Mouse (Mus musculus): ENCODE results near the gene Snx20. TPM values are rescaled to one million over a fixed set of nuclear protein-coding genes. Genes with fewer than 3 reads are reported as not detected.

The Snx20 gene
- polyA plus RNA-seq, 1 experiment from 2014 or later = 2.7 TPM

- 2% methylated on average over 8 of the region's 8 CpGs for WGBS (ENCODE audit: insufficient replicate concordance)
- H3K4me1 ChIP-seq (replicated peaks) = no peaks in the 10 kb centered on the region
- peaks cover 27% of the 10 kb centered on the region for H3K27me3 ChIP-seq
- no peak overlapping the region for H3K4me2 ChIP-seq
- H3K36me3 ChIP-seq = no peaks in the 10 kb centered on the region
- ATAC-seq (ENCODE audit: low read depth) (no peak), DNase-seq (no peak)
- H3K4me3 ChIP-seq (replicated peaks) = no peak overlapping the region
- no peak overlapping the region for H3K9ac ChIP-seq
- H3K9me3 ChIP-seq (replicated peaks) = no peaks in the 10 kb centered on the region
- no peak overlapping the region for H3K27ac ChIP-seq
Measured at GRCm38 (mm10) chr8:88621408-88621807, 14.5 kb downstream of the Snx20 start.

DNA sequence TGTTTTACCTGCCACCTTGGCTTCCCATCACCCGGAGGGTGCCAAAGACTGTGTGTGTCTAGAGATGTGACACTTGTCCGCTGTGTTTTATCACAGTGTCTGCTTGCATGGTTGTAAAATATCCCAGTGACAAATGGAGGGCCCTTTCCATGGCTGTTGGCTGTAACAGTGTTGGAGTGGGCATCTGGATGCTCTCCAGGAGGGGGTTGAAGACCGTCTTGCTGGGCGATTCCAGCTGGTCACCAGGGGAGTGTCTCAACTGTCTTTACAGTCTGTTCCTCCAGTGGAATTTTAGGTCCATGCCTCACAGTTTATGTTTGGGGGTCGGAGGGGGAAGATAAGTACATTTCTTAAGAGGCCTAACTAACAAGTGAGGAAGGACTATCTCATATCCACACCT is 15.0 kb downstream of the Snx20 start:
- Histone ChIP-seq H3K4me2 (no peak overlapping the region), H3K4me1 (replicated peaks) (no peaks in the 10 kb centered on the region), H3K9ac (no peak overlapping the region), H3K36me3 (no peaks in the 10 kb centered on the region), H3K27ac (no peak overlapping the region), H3K4me3 (replicated peaks) (no peak overlapping the region), H3K27me3 (peaks cover 22% of the 10 kb centered on the region), H3K9me3 (replicated peaks) (no peaks in the 10 kb centered on the region)
- DNase-seq (no peak), ATAC-seq (ENCODE audit: low read depth) (no peak)
- WGBS (ENCODE audit: insufficient replicate concordance) = 41% methylated on average over 5 of the region's 5 CpGs

GRCm38 (mm10) chr8:88619513-88619912 is 16.4 kb downstream of the Snx20 start:
- no peaks in the 10 kb centered on the region for H3K4me1 ChIP-seq (replicated peaks)
- no peak overlapping the region for H3K4me3 ChIP-seq (replicated peaks)
- no peak overlapping the region for H3K4me2 ChIP-seq
- no peaks in the 10 kb centered on the region for H3K36me3 ChIP-seq
- DNase-seq (no peak), ATAC-seq (ENCODE audit: low read depth) (no peak)
- H3K9ac ChIP-seq = no peak overlapping the region
- no peak overlapping the region for H3K27ac ChIP-seq
- WGBS (ENCODE audit: insufficient replicate concordance) = 41% methylated on average over 3 of the region's 3 CpGs
- H3K9me3 ChIP-seq (replicated peaks) = no peaks in the 10 kb centered on the region
- H3K27me3 ChIP-seq = peaks cover 15% of the 10 kb centered on the region; the same call in 1 of the 2 replicates

DNA sequence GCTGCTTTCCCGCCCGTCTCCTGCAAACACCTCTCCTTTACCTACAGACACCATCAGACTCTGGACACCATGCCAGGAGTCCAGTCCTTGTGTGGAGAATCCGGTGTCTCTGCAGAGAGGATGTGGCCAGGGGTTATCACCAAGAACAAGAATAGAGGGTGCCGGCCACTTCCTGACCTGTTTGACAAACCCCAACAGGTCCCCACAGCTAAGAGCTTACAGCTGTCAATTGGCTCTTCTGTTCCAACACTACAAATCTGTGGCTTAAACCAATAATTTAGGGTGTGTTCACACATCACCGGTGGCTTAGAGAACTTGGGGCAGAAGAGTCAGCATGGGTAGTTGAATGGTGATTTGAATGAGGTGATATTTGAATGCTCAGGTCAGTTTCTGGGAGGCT is 17.3 kb downstream of the Snx20 start:
- no peaks in the 10 kb centered on the region for H3K4me1 ChIP-seq (replicated peaks)
- H3K27ac ChIP-seq = no peak overlapping the region
- ATAC-seq (ENCODE audit: low read depth) = no peak
- H3K9me3 ChIP-seq (replicated peaks) = no peaks in the 10 kb centered on the region
- no peak overlapping the region for H3K9ac ChIP-seq
- 17% methylated on average over 5 of the region's 5 CpGs for WGBS (ENCODE audit: insufficient replicate concordance)
- no peak for DNase-seq
- H3K4me3 ChIP-seq (replicated peaks) = no peak overlapping the region
- no peaks in the 10 kb centered on the region for H3K36me3 ChIP-seq
- H3K27me3 ChIP-seq = peaks cover 15% of the 10 kb centered on the region; the same call in 1 of the 2 replicates
- H3K4me2 ChIP-seq = no peak overlapping the region

- H3K27me3 ChIP-seq = peaks cover 11% of the 10 kb centered on the region; the same call in 1 of the 2 replicates
- H3K9ac ChIP-seq = no peak overlapping the region
- H3K9me3 ChIP-seq (replicated peaks) = no peaks in the 10 kb centered on the region
- no peak overlapping the region for H3K27ac ChIP-seq
- no peak overlapping the region for H3K4me3 ChIP-seq (replicated peaks)
- no peak for DNase-seq
- no peaks in the 10 kb centered on the region for H3K4me1 ChIP-seq (replicated peaks)
- ATAC-seq (ENCODE audit: low read depth) = no peak
- H3K36me3 ChIP-seq = no peaks in the 10 kb centered on the region
- WGBS (ENCODE audit: insufficient replicate concordance) = 58% methylated on average over 5 of the region's 5 CpGs
- H3K4me2 ChIP-seq = no peak overlapping the region
Measured at GRCm38 (mm10) chr8:88614981-88615380, 20.9 kb downstream of the Snx20 start.

DNA sequence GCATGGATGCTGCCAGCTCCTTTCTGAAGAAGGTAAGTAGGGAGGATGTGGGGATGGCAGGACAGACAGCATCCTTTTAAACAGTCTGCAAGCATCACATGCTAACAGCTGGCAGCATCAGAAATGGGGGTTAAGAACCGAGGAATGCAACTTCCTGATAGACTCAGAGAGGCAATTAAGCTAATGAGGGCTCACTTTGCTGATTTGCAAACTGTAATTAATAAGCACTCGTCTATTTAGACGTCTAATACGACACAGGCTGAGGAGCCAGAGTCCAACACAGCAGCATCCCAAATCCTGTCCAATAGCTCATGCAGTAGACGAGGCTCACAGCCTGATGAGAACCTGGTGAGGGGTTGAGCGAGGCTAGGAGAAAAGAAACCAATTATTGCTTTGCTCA is 25.7 kb downstream of the Snx20 start:
- no peaks in the 10 kb centered on the region for H3K36me3 ChIP-seq
- H3K4me3 ChIP-seq (replicated peaks) = no peak overlapping the region
- no peaks in the 10 kb centered on the region for H3K9me3 ChIP-seq (replicated peaks)
- no peak for ATAC-seq (ENCODE audit: low read depth)
- no peak for DNase-seq
- no peaks in the 10 kb centered on the region for H3K4me1 ChIP-seq (replicated peaks)
- no peak overlapping the region for H3K4me2 ChIP-seq
- WGBS (ENCODE audit: insufficient replicate concordance) = 59% methylated on average over 6 of the region's 6 CpGs
- no peak overlapping the region for H3K27ac ChIP-seq
- H3K27me3 ChIP-seq = no peaks in the 10 kb centered on the region; the same call in 1 of the 2 replicates
- H3K9ac ChIP-seq = no peak overlapping the region

GRCm38 (mm10) chr8:88609036-88609435 is 26.9 kb downstream of the Snx20 start:
- WGBS (ENCODE audit: insufficient replicate concordance) = 65% methylated on average over 8 of the region's 8 CpGs
- H3K27ac ChIP-seq = no peak overlapping the region
- no peak overlapping the region for H3K4me2 ChIP-seq
- H3K9ac ChIP-seq = no peak overlapping the region
- H3K9me3 ChIP-seq (replicated peaks) = no peaks in the 10 kb centered on the region
- no peak for DNase-seq
- no peaks in the 10 kb centered on the region for H3K27me3 ChIP-seq
- no peaks in the 10 kb centered on the region for H3K36me3 ChIP-seq
- no peaks in the 10 kb centered on the region for H3K4me1 ChIP-seq (replicated peaks)
- no peak for ATAC-seq (ENCODE audit: low read depth)
- H3K4me3 ChIP-seq (replicated peaks) = no peak overlapping the region

DNA sequence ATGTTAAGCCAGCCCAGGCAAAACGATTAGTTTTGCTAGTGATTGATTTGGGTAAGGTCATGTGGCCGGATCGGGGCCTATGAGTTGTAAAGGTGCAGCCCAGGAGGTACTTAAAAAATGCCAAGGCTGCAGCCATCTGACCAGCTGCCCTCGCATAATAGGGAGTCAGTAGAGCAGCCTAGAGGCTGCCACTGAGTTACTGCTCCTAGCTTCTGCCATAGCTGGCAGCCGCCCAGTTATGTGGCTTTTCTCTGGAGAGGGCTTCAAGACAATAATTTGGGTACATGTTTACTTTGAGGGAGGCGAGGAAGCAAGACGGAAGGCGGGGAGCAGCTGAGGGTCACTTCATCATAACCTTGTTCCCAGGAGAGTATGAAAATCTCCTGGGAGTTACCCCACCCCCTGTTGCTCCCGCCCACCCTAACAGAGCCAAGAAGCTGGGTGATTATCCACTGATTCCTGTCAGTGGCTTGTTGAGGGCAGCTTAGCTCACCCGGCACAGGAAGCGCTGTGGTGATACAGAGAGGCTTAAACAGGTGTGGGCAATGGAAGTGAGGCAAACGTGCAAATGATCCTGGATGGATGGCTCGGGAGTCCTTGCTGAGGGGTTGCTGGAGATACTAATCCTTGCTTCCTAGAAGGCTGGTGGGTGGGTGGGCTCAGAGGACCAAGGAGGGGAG is 30.4 kb downstream of the Snx20 start:
- no peak for ATAC-seq (ENCODE audit: low read depth)
- H3K4me3 ChIP-seq (replicated peaks) = no peak overlapping the region
- H3K9me3 ChIP-seq (replicated peaks) = 0 out of 2 replicates have a peak, but pooled peaks cover 5% of the 10 kb centered on the region
- no peak overlapping the region for H3K27ac ChIP-seq
- H3K4me2 ChIP-seq = no peak overlapping the region
- no peaks in the 10 kb centered on the region for H3K27me3 ChIP-seq
- no peaks in the 10 kb centered on the region for H3K36me3 ChIP-seq
- WGBS (ENCODE audit: insufficient replicate concordance) = 58% methylated on average over 13 of the region's 13 CpGs
- H3K9ac ChIP-seq = no peak overlapping the region
- no peak for DNase-seq
- no peaks in the 10 kb centered on the region for H3K4me1 ChIP-seq (replicated peaks)

GRCm38 (mm10) chr8:88604065-88605038 is 31.6 kb downstream of the Snx20 start:
- no peaks in the 10 kb centered on the region for H3K27me3 ChIP-seq
- H3K4me2 ChIP-seq = no peak overlapping the region
- H3K4me1 ChIP-seq (replicated peaks) = no peaks in the 10 kb centered on the region
- 16% methylated on average over 20 of the region's 20 CpGs for WGBS (ENCODE audit: insufficient replicate concordance)
- DNase-seq (no peak), ATAC-seq (ENCODE audit: low read depth) (no peak)
- 0 out of 2 replicates have a peak, but pooled peaks cover 5% of the 10 kb centered on the region for H3K9me3 ChIP-seq (replicated peaks)
- no peak overlapping the region for H3K9ac ChIP-seq
- H3K27ac ChIP-seq = no peak overlapping the region
- H3K4me3 ChIP-seq (replicated peaks) = no peak overlapping the region
- no peaks in the 10 kb centered on the region for H3K36me3 ChIP-seq

DNA sequence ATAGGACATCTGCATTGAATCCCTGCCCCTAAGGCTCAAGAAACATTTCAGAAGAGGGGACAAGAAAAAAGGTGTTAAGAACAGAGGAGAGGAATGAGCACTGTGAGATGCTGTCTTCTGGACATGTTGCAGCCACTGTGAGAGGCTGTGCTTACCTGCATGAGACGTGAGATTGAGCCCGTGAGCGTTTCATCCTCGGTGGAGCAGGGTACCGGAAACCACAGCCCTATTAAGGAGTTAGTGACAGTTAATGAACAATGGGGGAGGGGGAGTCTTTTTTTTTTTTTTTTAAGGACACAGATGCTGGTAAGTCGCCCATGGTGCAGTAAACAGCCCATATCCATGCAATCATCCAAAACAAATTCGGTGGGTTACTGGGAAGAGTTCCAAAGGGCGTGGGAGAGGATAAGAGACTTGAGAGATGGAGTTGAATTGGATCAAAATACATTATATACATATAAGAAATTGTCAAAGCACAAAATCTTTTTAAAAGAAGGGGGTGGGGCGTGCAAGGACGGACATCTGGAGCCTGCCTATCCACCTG is 32.4 kb downstream of the Snx20 start:
- 0 out of 2 replicates have a peak, but pooled peaks cover 5% of the 10 kb centered on the region for H3K9me3 ChIP-seq (replicated peaks)
- DNase-seq = no peak
- 13% methylated on average over 10 of the region's 10 CpGs for WGBS (ENCODE audit: insufficient replicate concordance)
- no peaks in the 10 kb centered on the region for H3K36me3 ChIP-seq
- no peak overlapping the region for H3K4me3 ChIP-seq (replicated peaks)
- ATAC-seq (ENCODE audit: low read depth) = no peak
- no peak overlapping the region for H3K4me2 ChIP-seq
- H3K9ac ChIP-seq = no peak overlapping the region
- H3K27ac ChIP-seq = no peak overlapping the region
- H3K27me3 ChIP-seq = no peaks in the 10 kb centered on the region
- no peaks in the 10 kb centered on the region for H3K4me1 ChIP-seq (replicated peaks)

DNA sequence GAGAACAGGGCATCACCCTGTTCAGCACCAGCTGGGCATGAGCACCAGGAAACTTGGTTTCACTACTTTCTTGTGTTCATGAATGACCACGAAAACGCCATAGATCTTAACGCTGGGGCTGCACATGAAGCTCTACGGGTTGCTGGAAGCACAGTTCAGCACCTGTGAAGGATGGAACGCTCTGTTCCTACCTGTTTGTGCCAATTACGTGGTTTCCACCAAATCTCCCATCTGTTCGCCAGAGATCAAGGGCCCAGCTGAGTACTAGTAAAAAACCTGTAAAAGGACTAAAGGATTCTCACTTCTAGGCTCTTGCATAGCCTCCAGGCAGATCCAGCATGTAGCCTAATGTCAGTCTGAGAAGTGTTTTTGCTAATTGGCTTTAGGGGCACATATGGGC is 36.4 kb downstream of the Snx20 start:
- 60% methylated on average over 7 of the region's 7 CpGs for WGBS (ENCODE audit: insufficient replicate concordance)

More for the DNA sequence above, 36.4 kb downstream of the Snx20 start:
- no peaks in the 10 kb centered on the region for H3K36me3 ChIP-seq
- no peaks in the 10 kb centered on the region for H3K4me1 ChIP-seq (replicated peaks)
- no peak for ATAC-seq (ENCODE audit: low read depth)
- no peak overlapping the region for H3K9ac ChIP-seq
- no peak overlapping the region for H3K4me3 ChIP-seq (replicated peaks)
- H3K27me3 ChIP-seq = no peaks in the 10 kb centered on the region
- H3K4me2 ChIP-seq = no peak overlapping the region
- no peak overlapping the region for H3K27ac ChIP-seq
- H3K9me3 ChIP-seq (replicated peaks) = 0 out of 2 replicates have a peak, but pooled peaks cover 5% of the 10 kb centered on the region
- DNase-seq = no peak

Measured in liver, embryonic 13.5 days (tissue).